Mouse (Mus musculus): ENCODE measurements around the gene Zfp982. TPM values are rescaled to one million over a fixed set of nuclear protein-coding genes. Genes with fewer than 3 reads are reported as not detected.
A peak's percentile ranks its signal among the peaks of the same experiment; 100 is the strongest.
"Not testable (repeated sequence)": the region's sequence is repeated elsewhere in the genome, so short reads cannot be mapped to it uniquely, and the experiment has no call there.

The Zfp982 gene
- total RNA-seq (2014; fragmentation: Nextera tagmentation), result 9.9 and 13.5 TPM in 2 replicates
- 13.1 and 15.3 TPM in 2 replicates for total RNA-seq (2017)

- ATAC-seq (replicated peaks; ENCODE audit: poor library complexity, severe bottlenecking), result not testable (repeated sequence)
Observed at GRCm38 (mm10) chr4:147492117-147492516, at the start of gene Zfp982. Zfp982 (plus strand) TSS chr4:147492417.

GRCm38 (mm10) chr4:147442649-147443553, 49.3 kb upstream of the Zfp982 start:
- peak; percentile 99 for ATAC-seq (replicated peaks; ENCODE audit: poor library complexity, severe bottlenecking)

GRCm38 (mm10) chr4:147443554-147443927, 48.7 kb upstream of the Zfp982 start:
- ATAC-seq (replicated peaks; ENCODE audit: poor library complexity, severe bottlenecking), result not testable (repeated sequence)

- not testable (repeated sequence) for ATAC-seq (replicated peaks; ENCODE audit: poor library complexity, severe bottlenecking)
Observed at GRCm38 (mm10) chr4:147445371-147445770, 46.8 kb upstream of the Zfp982 start.

- no peak for ATAC-seq (replicated peaks; ENCODE audit: poor library complexity, severe bottlenecking)
Observed at GRCm38 (mm10) chr4:147448358-147448757, 43.9 kb upstream of the Zfp982 start.

- ATAC-seq (replicated peaks; ENCODE audit: poor library complexity, severe bottlenecking), result peak; percentile 55
Observed at GRCm38 (mm10) chr4:147449099-147449581, 43.1 kb upstream of the Zfp982 start.

GRCm38 (mm10) chr4:147449986-147450385, 42.2 kb upstream of the Zfp982 start:
- ATAC-seq (replicated peaks; ENCODE audit: poor library complexity, severe bottlenecking), result not testable (repeated sequence)

- not testable (repeated sequence) for ATAC-seq (replicated peaks; ENCODE audit: poor library complexity, severe bottlenecking)
Observed at GRCm38 (mm10) chr4:147467207-147467606, 25.0 kb upstream of the Zfp982 start.

- ATAC-seq (replicated peaks; ENCODE audit: poor library complexity, severe bottlenecking), result not testable (repeated sequence)
Observed at GRCm38 (mm10) chr4:147498772-147499613, 6.8 kb downstream of the Zfp982 start.

GRCm38 (mm10) chr4:147509174-147509573, 17.0 kb downstream of the Zfp982 start:
- no peak for ATAC-seq (replicated peaks; ENCODE audit: poor library complexity, severe bottlenecking)

GRCm38 (mm10) chr4:147518981-147519380, 26.8 kb downstream of the Zfp982 start:
- ATAC-seq (replicated peaks; ENCODE audit: poor library complexity, severe bottlenecking), result 0 out of 2 replicates have a peak, but pooled peaks have one; percentile 18

GRCm38 (mm10) chr4:147520100-147520499, 27.9 kb downstream of the Zfp982 start:
- ATAC-seq (replicated peaks; ENCODE audit: poor library complexity, severe bottlenecking), result peak; percentile 9; the same call in 1 of the 2 replicates

- no peak for ATAC-seq (replicated peaks; ENCODE audit: poor library complexity, severe bottlenecking)
Observed at GRCm38 (mm10) chr4:147525125-147525524, 32.9 kb downstream of the Zfp982 start.

GRCm38 (mm10) chr4:147530366-147530765, 38.1 kb downstream of the Zfp982 start:
- ATAC-seq (replicated peaks; ENCODE audit: poor library complexity, severe bottlenecking), result no peak

- not testable (repeated sequence) for ATAC-seq (replicated peaks; ENCODE audit: poor library complexity, severe bottlenecking)
Observed at GRCm38 (mm10) chr4:147535916-147536315, 43.7 kb downstream of the Zfp982 start.

GRCm38 (mm10) chr4:147537702-147538101, 45.5 kb downstream of the Zfp982 start:
- ATAC-seq (replicated peaks; ENCODE audit: poor library complexity, severe bottlenecking), result 0 out of 2 replicates have a peak, but pooled peaks have one; percentile 27

- not testable (repeated sequence) for ATAC-seq (replicated peaks; ENCODE audit: poor library complexity, severe bottlenecking)
Observed at GRCm38 (mm10) chr4:147539918-147540317, 47.7 kb downstream of the Zfp982 start, which contains the start of gene Gm16503. Gm16503 (plus strand) TSS chr4:147540218.

- ATAC-seq (replicated peaks; ENCODE audit: poor library complexity, severe bottlenecking), result no peak
Observed at GRCm38 (mm10) chr4:147541105-147541504, 48.9 kb downstream of the Zfp982 start.

GRCm38 (mm10) chr4:147553071-147553470, 60.9 kb downstream of the Zfp982 start, which contains the start of gene Zfp985:
Zfp985 (plus strand) TSS chr4:147553277.
- ATAC-seq (replicated peaks; ENCODE audit: poor library complexity, severe bottlenecking), result not testable (repeated sequence)

- not testable (repeated sequence) for ATAC-seq (replicated peaks; ENCODE audit: poor library complexity, severe bottlenecking)
Observed at GRCm38 (mm10) chr4:147554361-147554760, 62.1 kb downstream of the Zfp982 start.
